In the genomic region with DNA sequence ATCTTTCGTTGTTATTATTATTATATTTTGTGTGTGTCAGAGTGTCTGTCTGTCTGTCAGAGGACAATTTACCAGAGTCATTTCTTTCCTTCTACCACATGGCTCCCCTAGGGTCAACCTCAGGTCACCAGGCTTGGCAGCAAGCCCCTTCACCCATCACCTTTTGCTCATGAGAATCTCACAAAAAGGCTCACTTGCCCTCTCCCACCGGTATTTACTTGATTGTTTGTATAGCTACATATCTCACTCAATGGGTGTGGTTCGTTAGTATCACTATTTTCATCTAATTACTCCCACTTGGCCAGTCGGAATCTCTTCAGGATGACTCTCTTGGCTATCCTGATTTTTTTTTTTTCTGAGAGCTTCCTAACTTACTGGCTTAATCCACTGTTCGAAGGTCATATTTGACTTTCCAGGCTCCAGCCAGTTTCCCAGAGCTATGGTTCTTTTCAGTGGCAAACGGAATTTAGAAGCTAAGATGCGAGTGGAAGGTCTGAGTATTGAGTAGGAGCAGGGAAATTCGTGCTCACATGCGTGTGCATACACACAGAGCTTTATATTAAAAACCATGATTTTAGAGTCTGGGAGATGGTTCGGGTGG, we compare ENCODE assay signal across 18 mouse cellular contexts.
"Had no signal": no experiment of that assay in that cellular context is flagged by ENCODE, and none has a peak within 500 bp of the region (broad histone marks: within the 10 kb centered on the region; RNA-seq: fewer than 3 reads in every experiment).

No protein-coding gene starts in this region.

- H3K27ac ChIP-seq: midbrain, embryonic 10.5 days; midbrain, embryonic 12.5 days; neural tube, embryonic 13.5 days; neural tube, embryonic 15.5 days had no signal

- H3K27me3 ChIP-seq: midbrain, embryonic 12.5 days; neural tube, embryonic 13.5 days; neural tube, embryonic 15.5 days had no signal

- DNase-seq: lung, embryonic 14.5 days; lung, postnatal 10 days; lung, postnatal 4 days; midbrain, embryonic 14.5 days; retina, postnatal 1 day; right cerebral cortex, adult 18-20 months; right cerebral cortex, postnatal 25 days; right cerebral cortex, postnatal 4 days; spleen, adult 18-20 months; thymus, adult 18-20 months; thymus, postnatal 14 days; thymus, postnatal 36 days had no signal

- ATAC-seq: midbrain, embryonic 16.5 days had no signal

- H3K9me3 ChIP-seq: midbrain, embryonic 10.5 days; midbrain, embryonic 12.5 days; neural tube, embryonic 13.5 days; neural tube, embryonic 15.5 days had no signal

- H3K4me2 ChIP-seq: lung, embryonic 14.5 days; midbrain, embryonic 12.5 days; neural tube, embryonic 13.5 days; neural tube, embryonic 15.5 days had no signal

- H3K9ac ChIP-seq: lung, embryonic 14.5 days; midbrain, embryonic 12.5 days; neural tube, embryonic 13.5 days; neural tube, embryonic 15.5 days had no signal

- H3K4me3 ChIP-seq: midbrain, embryonic 10.5 days; midbrain, embryonic 12.5 days; myocyte; neural tube, embryonic 13.5 days; neural tube, embryonic 15.5 days had no signal

- H3K4me1 ChIP-seq: midbrain, embryonic 10.5 days; midbrain, embryonic 12.5 days; neural tube, embryonic 13.5 days; neural tube, embryonic 15.5 days had no signal

- H3K36me3 ChIP-seq: midbrain, embryonic 10.5 days; midbrain, embryonic 12.5 days; neural tube, embryonic 13.5 days; neural tube, embryonic 15.5 days had no signal
